Mouse (Mus musculus) hindbrain, embryonic 11.5 days (tissue): Measurements from ENCODE around the gene Dnaaf1. TPM values are rescaled to one million over a fixed set of nuclear protein-coding genes. Genes with fewer than 3 reads are reported as not detected.
A peak's percentile ranks its signal among the peaks of the same experiment; 100 is the strongest.

Experiments
- ATAC-seq: fragments of 200-750 bp; cut with Nextera tagmentation; 2 replicates; pipeline ENCODE4 v1.8.0; 2017; ENCODE audit warnings: mild to moderate bottlenecking, moderate TSS enrichment, moderate library complexity; ENCODE audit not compliant: low FRiP score
- DNase-seq: peaks from one replicate; pipeline ENCODE4 v3.0.0-alpha.2; 2015; ENCODE audit warnings: low spot score
- H3K27ac ChIP-seq: fragments of 300-500 bp; sonication (generic); 2 replicates; pipeline ENCODE4 v1.5.1; 2014; ENCODE audit warnings: mild to moderate bottlenecking, low read depth, low read length
- H3K27me3 ChIP-seq: fragments of 300-500 bp; sonication (generic); 2 replicates; pipeline ENCODE4 v1.6.1; 2014; ENCODE audit warnings: mild to moderate bottlenecking, low read length, moderate library complexity, mixed read lengths; ENCODE audit not compliant: control insufficient read depth, insufficient read depth
- H3K36me3 ChIP-seq: fragments of 300-500 bp; sonication (generic); 2 replicates; pipeline ENCODE4 v1.6.1; 2014; ENCODE audit warnings: mild to moderate bottlenecking, low read length, moderate library complexity, mixed read lengths; ENCODE audit not compliant: control insufficient read depth, insufficient read depth
- H3K4me1 ChIP-seq: fragments of 300-500 bp; sonication (generic); replicated peaks from 2 replicates; pipeline ENCODE4 v1.6.1; 2014; ENCODE audit warnings: low read length, mixed read lengths; ENCODE audit not compliant: control insufficient read depth, insufficient read depth
- H3K4me2 ChIP-seq: fragments of 300-500 bp; sonication (generic); replicated peaks from 2 replicates; pipeline ENCODE4 v1.6.1; 2014; ENCODE audit warnings: mild to moderate bottlenecking, low read depth, low read length
- H3K4me3 ChIP-seq: fragments of 300-500 bp; sonication (generic); 2 replicates; pipeline ENCODE4 v1.5.1; 2014; ENCODE audit warnings: low read depth, low read length
- H3K9ac ChIP-seq: fragments of 300-500 bp; sonication (generic); 2 replicates; pipeline ENCODE4 v1.6.1; 2014; ENCODE audit warnings: low read depth, low read length
- H3K9me3 ChIP-seq: fragments of 300-500 bp; sonication (generic); 2 replicates; pipeline ENCODE4 v1.6.1; 2016; ENCODE audit warnings: low read length; ENCODE audit not compliant: control insufficient read depth
- WGBS: fragments of 180-500 bp; shearing (Covaris S2); extraction: QIAGEN DNeasy Blood & Tissue Kit; methylation state at CpG from one replicate; pipeline ENCODE4 v1.1.7; 2014; 5-methylcytosine and 5-hydroxymethylcytosine counted together
- polyA plus RNA-seq: library from polyadenylated mRNA; unstranded; fragments of >200 nt; fragmentation: Nextera tagmentation; extraction: Ambion mirVana; gene quantifications from 2 replicates; pipeline ENCODE4 v1.2.1, GENCODE M21; 2014

The Dnaaf1 gene
- polyA plus RNA-seq, 1 experiment from 2014 or later: 0.08 TPM

DNA sequence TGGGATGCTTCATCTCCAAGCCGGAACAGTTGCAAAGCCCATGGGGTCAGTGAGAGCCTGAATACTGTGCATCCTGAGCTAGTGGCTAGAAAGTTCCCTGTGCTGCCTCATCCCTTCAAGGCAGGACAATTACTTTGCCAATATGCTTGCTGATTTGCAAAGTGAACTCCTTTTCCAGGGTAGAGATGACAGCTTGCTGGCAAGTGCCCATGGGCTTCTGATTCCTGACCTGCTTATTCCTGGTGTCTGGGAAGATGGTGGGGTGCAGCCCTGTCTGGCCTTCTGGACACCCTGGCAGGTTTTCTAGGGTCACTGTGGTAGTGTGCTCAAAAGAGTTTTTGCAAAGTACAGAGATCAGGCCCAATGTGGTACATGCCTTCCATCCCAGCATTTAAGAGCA lies 67.9 kb downstream of the Dnaaf1 start:
- DNase-seq (no peak), ATAC-seq (no peak)
- Histone ChIP-seq H3K4me3 (no peak overlapping the region), H3K27ac (no peak overlapping the region), H3K27me3 (no peaks in the 10 kb centered on the region), H3K4me2 (no peak overlapping the region), H3K36me3 (no peaks in the 10 kb centered on the region), H3K4me1 (no peaks in the 10 kb centered on the region), H3K9me3 (no peaks in the 10 kb centered on the region), H3K9ac (no peak overlapping the region)
- WGBS: 100% methylated on average over 1 of the region's 1 CpGs

DNA sequence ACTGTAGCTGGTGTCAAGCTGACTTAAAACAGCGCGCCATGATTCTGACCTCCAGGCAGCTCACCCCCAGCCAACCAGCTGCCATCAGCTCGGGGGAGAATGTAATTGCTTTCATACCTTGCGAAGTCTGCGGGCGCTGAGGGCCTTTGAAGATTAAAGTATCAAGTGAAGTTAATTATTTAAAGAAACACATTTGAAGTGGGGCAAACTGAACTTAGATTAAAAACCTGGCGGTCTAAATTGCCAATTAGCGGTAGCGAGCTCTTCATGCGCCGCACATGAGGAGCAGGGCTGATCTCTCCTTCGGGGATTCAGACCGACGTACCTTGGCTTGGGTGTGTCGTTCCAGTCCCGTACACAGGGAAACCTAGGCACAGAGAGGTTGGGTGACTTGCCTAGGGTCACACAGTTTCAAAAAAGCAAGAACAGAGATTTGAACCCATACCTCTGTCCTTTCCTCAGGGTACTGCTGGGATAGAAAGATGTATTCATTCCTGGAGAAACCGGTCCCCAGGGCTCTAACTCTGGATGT lies 69.5 kb downstream of the Dnaaf1 start:
- no peak overlapping the region for H3K9ac ChIP-seq
- H3K4me3 ChIP-seq: no peak overlapping the region
- no peaks in the 10 kb centered on the region for H3K9me3 ChIP-seq
- H3K4me2 ChIP-seq: no peak overlapping the region
- H3K4me1 ChIP-seq: no peaks in the 10 kb centered on the region
- no peaks in the 10 kb centered on the region for H3K36me3 ChIP-seq
- ATAC-seq (no peak), DNase-seq (no peak)
- H3K27ac ChIP-seq: peak overlapping the region; percentile 67
- 84% methylated on average over 17 of the region's 17 CpGs for WGBS
- no peaks in the 10 kb centered on the region for H3K27me3 ChIP-seq

- ATAC-seq (peak; percentile 66; the same call in 1 of the 2 replicates), DNase-seq (no peak)
- no peak overlapping the region for H3K4me2 ChIP-seq
- H3K27ac ChIP-seq: peak overlapping the region; percentile 67
- H3K9me3 ChIP-seq: no peaks in the 10 kb centered on the region
- H3K9ac ChIP-seq: no peak overlapping the region
- WGBS: 61% methylated on average over 18 of the region's 18 CpGs
- H3K27me3 ChIP-seq: no peaks in the 10 kb centered on the region
- H3K36me3 ChIP-seq: no peaks in the 10 kb centered on the region
- no peak overlapping the region for H3K4me3 ChIP-seq
- no peaks in the 10 kb centered on the region for H3K4me1 ChIP-seq
Observed at GRCm38 (mm10) chr8:119644981-119645597, 70.1 kb downstream of the Dnaaf1 start.

DNA sequence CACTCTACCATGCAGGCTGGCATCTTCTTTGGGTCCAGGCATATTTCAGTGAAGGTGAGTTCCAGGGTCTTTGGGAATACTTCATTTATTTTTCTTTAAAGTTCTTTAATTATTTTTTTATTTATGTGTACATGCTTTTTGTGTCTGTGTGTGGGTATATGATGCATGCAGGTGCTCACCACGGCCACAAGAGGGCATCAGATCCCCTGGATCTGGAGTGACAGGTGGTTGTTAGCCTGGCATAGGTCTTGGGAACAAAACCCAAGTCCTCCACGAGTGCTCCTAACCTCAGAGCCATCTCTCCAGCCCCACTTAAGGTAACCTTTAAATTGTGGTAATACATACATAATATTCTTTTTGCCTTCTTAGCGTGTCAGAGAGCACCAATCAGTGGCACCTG lies 71.2 kb downstream of the Dnaaf1 start:
- H3K27me3 ChIP-seq: no peaks in the 10 kb centered on the region
- no peak overlapping the region for H3K9ac ChIP-seq
- WGBS: 74% methylated on average over 3 of the region's 3 CpGs

DNA sequence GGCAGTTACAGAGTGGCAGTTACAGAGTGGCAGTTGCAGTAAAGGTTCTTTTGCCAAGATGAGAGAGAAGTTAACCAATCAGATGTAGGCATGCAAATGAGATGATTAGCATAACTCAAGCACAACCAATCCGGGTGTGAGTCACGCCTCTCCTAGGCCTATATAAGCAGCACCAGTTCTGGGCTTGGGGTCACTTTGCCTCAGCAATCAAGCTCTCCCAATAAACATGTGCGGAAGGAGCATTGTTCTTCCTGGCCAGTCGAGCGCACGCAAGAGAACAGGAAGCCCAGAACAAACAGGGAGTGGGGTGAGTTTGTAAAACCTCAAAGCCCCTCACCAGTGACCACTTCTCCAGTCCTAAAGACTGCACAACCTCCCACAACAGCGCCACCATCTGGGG lies 71.8 kb downstream of the Dnaaf1 start:
- Histone ChIP-seq H3K9me3 (no peaks in the 10 kb centered on the region), H3K36me3 (no peaks in the 10 kb centered on the region), H3K4me2 (no peak overlapping the region), H3K9ac (no peak overlapping the region), H3K27me3 (no peaks in the 10 kb centered on the region), H3K4me1 (no peaks in the 10 kb centered on the region), H3K27ac (no peak overlapping the region), H3K4me3 (no peak overlapping the region)
- ATAC-seq (no peak), DNase-seq (no peak)
- 85% methylated on average over 7 of the region's 7 CpGs for WGBS

More for the DNA sequence above, 71.2 kb downstream of the Dnaaf1 start:
- DNase-seq (no peak), ATAC-seq (no peak)
- no peak overlapping the region for H3K27ac ChIP-seq
- no peaks in the 10 kb centered on the region for H3K9me3 ChIP-seq
- no peak overlapping the region for H3K4me3 ChIP-seq
- no peaks in the 10 kb centered on the region for H3K36me3 ChIP-seq
- no peak overlapping the region for H3K4me2 ChIP-seq
- H3K4me1 ChIP-seq: no peaks in the 10 kb centered on the region

Other genes starting within 250 kb of the Dnaaf1 start
- 366 and 377 TPM in 2 replicates for gene Hsbp1, start 230.7 kb upstream of the Dnaaf1 start, polyA plus RNA-seq
- 9.2 and 10.7 TPM in 2 replicates for gene Mlycd, start 180.4 kb upstream of the Dnaaf1 start, polyA plus RNA-seq
- gene Osgin1, start 141.1 kb upstream of the Dnaaf1 start, polyA plus RNA-seq: 0.23 TPM in 1 of 2 replicates, not detected in the other
- 14.5 and 17.2 TPM in 2 replicates for gene Necab2, start 128.5 kb upstream of the Dnaaf1 start, polyA plus RNA-seq
- gene Slc38a8, start 73.5 kb upstream of the Dnaaf1 start, polyA plus RNA-seq: 0.11 TPM in 1 of 2 replicates, not detected in the other
- 64.8 and 84.4 TPM in 2 replicates for gene Mbtps1, start 16.5 kb upstream of the Dnaaf1 start, polyA plus RNA-seq
- 76.9 and 78.7 TPM in 2 replicates for gene Hsdl1, start 52 bp upstream of the Dnaaf1 start, polyA plus RNA-seq
- gene Taf1c, start 30.0 kb downstream of the Dnaaf1 start, polyA plus RNA-seq: 10.1 and 11.9 TPM in 2 replicates
- gene Adad2, start 37.5 kb downstream of the Dnaaf1 start, polyA plus RNA-seq: 0.13 TPM in 1 of 2 replicates, not detected in the other
- gene Kcng4, start 60.4 kb downstream of the Dnaaf1 start, polyA plus RNA-seq: 0.10 TPM in 1 of 2 replicates, not detected in the other
- gene Wfdc1, start 91.1 kb downstream of the Dnaaf1 start, polyA plus RNA-seq: 3.6 and 4.6 TPM in 2 replicates
- 0.40 and 0.96 TPM in 2 replicates for gene Atp2c2, start 124.8 kb downstream of the Dnaaf1 start, polyA plus RNA-seq
- gene Tldc1, start 203.2 kb downstream of the Dnaaf1 start, polyA plus RNA-seq: 7.8 and 8.5 TPM in 2 replicates